Mouse (Mus musculus): ENCODE measurements at regions not wholly inside any gene's neighbourhood (a gene's known extent, or its start where the extent isn't known, plus 50 kb on each side); places are given as distances from the start of the nearest gene placed in this dataset.
A peak's percentile ranks its signal among the peaks of the same experiment; 100 is the strongest.
"Not testable (repeated sequence)": the region's sequence is repeated elsewhere in the genome, so short reads cannot be mapped to it uniquely, and the experiment has no call there.

DNA sequence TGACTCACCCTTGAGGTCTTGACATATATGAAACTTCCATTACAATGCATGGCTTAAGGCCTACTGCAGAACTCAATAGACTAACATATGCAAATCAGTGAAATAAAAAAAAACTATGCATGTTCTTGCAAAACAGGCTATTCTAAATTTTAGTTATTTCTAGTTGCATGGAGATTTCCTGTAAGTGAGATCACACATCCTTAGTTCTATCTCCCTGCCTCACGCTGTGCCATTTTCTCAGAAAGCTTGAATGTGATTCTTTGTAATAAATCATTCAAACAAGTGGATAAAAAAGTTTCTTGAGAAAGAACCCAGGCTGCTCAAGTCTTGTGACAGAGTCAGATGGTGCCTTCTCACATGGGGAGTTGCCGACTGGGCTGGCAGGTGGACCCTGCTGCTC lies 228.9 kb upstream of the Gap43 start:
- no peak for ATAC-seq (replicated peaks; ENCODE audit: poor library complexity, severe bottlenecking)

DNA sequence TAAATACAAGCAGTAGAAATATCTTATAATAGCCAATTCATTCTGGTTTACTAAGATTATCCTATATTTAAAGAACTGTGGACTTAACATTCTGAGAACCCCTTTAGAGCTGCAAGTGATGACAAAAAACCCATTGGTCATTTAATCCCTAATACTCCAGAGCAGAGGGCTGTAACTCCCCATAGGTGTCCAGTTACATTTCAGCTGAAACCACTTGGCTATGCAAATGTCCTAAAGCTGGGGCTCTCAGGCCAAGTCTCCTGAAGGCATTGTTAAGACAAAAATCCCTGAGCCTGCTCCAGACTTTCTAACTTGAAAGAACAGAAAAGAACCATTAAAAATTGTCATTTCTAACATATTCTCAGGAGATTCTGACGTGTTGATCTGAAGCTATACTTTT lies 209.1 kb upstream of the Gap43 start:
- no peak for ATAC-seq (replicated peaks; ENCODE audit: poor library complexity, severe bottlenecking)

DNA sequence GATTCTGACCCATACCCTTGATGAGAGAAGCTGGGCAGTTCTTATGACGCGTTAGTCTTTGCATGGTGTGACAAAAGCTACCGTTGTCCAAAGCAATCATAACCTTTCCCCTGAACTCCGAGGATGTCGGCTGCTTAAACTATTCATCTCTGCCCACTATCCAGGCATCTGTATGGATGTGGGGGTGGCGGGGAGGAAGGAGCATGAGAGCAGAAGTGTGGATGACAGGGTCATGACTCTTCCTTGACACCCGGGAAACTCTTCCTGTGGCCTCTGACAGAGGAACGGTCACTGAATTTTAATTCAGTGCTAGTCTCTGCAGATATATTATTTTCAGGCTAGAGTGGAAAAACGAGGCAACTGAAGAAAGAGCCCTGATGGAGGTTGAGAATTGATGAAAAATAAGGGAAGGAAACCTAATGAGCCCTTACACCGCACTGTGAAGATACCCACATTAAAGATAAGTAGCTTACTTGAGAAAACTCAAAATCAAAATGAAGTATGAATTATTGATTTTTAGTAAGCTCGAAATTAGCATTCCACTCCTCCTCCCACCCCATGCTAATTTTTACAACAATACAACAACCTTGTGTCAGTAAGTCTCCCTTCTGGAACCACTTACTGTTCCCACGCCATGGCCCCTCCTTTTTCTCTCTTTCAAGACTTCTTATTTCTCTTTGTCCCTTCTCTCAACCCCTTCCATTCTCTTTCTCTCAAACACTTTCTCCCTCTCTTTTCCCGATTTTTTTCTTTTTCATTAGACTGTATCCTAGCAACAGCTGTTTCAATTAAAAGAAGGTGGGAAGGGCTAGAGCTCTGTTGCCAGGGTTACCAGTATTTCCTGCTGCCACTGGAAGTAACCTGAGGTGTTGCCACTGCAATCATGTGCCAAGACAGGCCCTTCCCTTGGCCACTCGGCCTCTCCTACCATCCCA lies 206.0 kb upstream of the Gap43 start:
- ATAC-seq (replicated peaks; ENCODE audit: poor library complexity, severe bottlenecking), result no peak

DNA sequence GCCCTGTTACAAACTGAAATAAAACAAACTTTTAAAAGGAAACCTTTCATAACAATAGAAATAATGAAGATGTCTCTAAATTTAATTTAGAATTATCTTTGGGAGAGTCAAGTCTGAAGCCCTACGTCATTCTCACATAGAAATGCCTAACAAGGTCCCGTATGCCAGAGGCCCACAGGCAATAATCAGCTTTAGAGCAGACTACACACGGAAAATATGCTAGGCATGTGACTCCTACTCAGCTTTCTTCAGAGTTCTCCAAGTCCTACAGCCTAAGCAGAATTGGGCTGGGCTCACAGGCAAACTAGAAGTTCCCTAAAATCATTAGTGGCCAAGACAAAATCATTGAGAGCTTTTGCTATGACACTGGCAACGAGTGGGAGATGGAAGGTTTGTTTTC lies 176.9 kb upstream of the Gap43 start:
- ATAC-seq (replicated peaks; ENCODE audit: poor library complexity, severe bottlenecking), result no peak

DNA sequence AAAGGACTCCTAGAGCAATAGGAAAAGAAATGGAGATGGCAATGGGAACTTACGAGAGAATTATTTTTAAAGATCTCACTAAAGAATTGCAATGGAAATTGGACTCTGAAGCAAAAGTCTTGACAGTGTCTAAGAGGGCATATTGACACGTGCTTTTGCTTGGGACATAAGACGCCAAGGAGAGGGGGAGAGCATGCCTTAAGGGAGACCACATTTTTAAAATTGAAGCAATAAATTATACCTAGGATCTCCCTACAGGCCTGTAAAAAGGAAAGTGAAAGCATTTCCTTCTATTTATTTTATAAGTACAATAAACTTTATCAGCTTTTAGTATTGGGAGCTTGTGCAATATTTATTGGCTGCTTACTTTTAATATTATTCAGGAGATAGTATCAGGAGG lies 175.5 kb upstream of the Gap43 start:
- no peak for ATAC-seq (replicated peaks; ENCODE audit: poor library complexity, severe bottlenecking)

DNA sequence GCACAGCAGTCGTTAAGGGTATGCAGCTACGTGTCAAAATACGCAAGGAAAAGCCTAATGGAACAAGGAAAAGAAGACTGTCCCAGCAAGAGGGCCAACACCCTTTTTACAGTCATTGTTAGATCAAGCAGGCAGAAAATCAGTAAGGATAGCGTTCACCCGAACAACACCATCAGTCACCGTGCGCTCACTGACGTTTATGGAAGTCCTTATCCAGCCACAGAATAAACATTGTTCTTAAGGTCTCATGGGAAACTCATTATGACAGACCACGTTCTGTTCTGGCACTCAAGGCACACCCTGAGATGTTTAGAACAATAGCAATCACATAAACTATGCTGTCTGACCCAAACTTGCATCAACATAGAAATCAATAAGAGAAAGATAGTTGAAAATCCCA lies 164.7 kb upstream of the Gap43 start:
- ATAC-seq (replicated peaks; ENCODE audit: poor library complexity, severe bottlenecking), result no peak

DNA sequence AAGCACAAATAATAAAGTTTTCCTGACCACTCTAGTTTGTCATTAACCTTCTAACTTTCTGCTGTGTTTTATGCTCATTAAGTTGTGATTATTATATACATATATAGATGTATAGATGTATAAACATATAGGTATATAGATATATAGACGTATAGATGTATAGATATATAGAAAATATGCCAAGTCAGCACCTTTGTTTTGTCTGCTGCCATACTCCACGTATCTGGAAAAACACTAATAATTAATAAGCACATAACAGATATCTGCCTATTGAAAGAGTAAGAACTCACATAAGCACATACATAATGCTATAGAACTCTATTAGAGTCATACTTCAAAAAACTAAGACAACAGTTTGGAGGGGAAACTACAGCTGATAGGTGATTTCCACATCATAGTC lies 161.3 kb upstream of the Gap43 start:
- no peak for ATAC-seq (replicated peaks; ENCODE audit: poor library complexity, severe bottlenecking)

DNA sequence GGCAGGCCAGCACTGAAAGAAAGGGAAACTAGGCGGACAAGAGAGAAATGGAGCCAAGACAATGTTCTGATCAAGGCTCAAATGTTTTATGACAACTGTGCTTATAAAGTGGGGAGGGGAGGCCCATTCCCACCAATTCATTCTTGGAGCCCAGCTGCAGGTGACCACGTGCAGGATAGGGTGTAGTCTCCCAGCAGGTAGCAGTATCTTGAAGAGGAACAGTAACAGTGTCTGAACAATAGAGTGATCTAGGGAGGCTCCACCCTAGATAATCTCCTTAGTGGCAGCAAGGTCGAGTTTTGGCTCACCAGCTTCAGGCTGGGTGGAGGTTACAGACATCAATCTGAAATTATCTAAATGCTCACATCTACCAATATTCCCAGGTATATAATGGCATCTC lies 160.7 kb upstream of the Gap43 start:
- not testable (repeated sequence) for ATAC-seq (replicated peaks; ENCODE audit: poor library complexity, severe bottlenecking)

DNA sequence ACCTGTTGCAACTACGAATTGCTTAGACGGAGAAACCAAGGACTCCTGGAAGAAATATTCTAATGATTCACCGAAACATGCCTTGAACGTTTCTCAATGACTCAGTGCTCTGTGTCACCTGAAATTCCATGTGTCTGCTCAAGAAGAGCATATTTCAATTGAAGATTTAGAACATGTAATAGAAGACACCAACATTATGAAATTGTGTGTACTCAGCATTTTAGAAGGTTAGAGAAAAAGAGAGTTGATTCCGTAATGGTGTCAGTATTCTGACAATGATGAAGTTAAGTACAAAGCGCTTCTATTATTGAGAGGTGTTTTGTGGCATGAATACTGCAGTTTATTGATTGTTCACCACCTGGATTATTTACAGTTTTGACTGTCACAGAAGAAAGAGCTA lies 159.1 kb upstream of the Gap43 start:
- no peak for ATAC-seq (replicated peaks; ENCODE audit: poor library complexity, severe bottlenecking)

DNA sequence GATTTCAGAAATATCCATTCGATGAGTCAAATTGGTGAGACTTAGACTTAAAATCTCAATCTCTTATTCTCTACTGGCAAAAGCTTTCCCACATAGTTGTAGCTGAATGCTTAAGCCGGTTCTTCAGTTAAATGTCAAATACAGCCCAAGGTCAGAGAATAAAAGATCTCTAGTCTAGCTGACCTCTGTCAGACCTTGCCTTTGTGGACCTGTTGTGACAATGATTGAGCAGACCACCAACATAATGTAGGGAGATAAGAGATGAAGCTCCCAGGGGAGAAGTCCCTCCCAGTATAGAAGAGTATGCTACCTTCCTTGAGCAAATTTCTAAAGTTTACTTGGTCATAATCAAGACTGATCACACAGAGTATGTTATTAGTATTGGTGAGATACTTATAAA lies 157.9 kb upstream of the Gap43 start:
- ATAC-seq (replicated peaks; ENCODE audit: poor library complexity, severe bottlenecking), result no peak

DNA sequence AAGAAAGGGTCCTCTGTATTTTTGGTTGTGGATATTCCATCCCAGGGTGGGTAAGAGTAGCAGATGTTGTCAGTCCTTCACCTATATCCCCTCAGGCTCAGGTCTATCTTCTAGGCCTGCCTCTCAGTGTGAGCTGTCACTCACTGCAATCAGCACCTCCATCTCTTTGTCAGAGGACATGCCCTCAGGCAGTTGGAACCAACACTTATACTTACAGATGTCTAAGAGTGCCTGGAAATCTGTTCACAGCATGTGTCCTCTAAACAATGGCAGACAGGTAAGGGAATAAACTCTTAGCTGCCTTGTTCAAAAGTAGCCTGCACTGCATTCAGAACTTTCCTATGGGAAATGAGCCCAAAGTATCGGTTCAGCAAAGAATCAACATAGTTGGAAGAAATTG lies 153.1 kb upstream of the Gap43 start:
- no peak for ATAC-seq (replicated peaks; ENCODE audit: poor library complexity, severe bottlenecking)

DNA sequence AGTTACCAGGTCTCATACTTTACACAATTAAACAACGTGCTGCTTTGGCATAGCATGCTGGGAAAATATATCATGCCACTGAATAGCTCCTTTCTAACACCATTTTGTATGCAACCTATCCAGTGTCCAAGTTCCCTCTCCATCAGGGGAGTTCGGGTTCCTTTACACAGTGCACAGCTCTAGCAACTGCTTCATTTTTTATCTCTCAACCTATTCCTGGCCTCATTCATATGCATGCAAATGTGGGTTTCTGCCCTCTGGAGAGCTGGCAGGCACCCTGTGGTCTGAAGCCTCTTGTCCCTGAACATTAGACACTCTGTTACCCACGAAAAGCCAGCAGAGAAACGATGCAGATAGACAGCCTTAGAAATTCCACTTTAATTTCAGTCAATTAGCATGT lies 148.3 kb upstream of the Gap43 start:
- ATAC-seq (replicated peaks; ENCODE audit: poor library complexity, severe bottlenecking), result no peak

DNA sequence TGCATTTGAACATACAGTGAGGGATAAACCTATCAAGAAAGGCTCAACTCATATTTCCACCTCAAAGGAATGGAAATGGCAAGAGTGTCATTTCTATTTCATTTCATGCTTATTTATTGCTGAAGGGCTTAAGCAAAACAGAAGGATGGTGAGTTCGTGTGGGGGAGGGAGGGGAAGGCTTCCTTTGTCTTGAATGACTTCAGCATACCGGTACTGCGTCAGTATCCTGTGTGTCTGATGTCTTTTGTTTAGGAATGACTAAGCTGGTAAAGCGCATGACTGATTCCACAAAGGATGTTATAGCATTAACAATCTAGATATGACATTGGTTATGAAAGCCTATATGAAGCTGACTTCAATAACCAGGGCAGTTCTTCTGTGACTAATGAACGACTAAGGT lies 139.5 kb upstream of the Gap43 start:
- ATAC-seq (replicated peaks; ENCODE audit: poor library complexity, severe bottlenecking), result no peak

DNA sequence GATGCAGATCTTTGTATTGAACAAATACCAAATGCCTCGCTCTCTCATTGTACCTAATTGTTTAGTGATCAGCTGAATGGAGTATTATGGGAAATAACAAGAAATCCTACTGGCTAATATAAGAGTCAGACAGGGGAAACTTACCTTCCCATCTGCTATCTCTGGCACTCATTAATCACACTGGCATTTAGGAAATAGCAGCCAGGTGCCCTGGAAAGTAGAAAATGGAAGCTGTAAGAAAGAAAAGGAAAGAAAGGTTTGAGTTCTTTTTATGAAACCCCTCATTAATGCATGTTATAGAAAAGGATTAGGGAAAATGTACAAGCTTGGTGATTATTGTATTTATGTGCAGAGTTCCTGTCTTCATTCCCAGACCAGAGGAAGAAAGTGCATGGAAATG lies 126.5 kb upstream of the Gap43 start:
- no peak for ATAC-seq (replicated peaks; ENCODE audit: poor library complexity, severe bottlenecking)

DNA sequence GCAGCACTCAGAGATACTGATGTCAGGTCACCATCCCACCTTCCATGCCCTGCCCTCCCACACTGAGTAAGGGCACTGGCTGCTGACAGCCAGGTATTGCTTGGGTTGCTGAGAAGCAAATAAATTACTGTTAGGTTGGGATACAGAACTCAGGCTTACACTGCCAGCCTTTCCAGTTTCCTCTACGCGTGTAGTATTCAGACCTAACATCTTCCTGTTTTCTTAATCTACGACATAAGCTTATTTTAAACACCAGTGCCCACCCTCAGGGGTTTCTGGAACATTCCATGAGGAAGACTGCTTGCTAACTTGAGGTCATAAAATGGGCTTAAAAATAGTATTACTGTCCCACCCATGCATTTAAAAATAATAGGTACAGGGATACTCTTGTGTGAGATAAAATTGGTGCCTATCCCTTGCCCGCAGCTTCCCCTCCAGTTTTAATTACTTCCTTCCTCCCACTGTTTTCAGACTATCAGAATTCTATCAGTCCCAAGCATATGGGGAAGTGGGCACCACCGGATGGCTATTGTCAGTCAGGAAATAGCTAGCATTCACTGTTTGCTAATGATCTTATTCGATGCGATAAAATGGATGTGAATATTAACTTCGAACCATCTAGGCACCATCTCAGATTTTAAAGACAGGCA lies 116.0 kb upstream of the Gap43 start:
- ATAC-seq (replicated peaks; ENCODE audit: poor library complexity, severe bottlenecking), result peak; percentile 97

DNA sequence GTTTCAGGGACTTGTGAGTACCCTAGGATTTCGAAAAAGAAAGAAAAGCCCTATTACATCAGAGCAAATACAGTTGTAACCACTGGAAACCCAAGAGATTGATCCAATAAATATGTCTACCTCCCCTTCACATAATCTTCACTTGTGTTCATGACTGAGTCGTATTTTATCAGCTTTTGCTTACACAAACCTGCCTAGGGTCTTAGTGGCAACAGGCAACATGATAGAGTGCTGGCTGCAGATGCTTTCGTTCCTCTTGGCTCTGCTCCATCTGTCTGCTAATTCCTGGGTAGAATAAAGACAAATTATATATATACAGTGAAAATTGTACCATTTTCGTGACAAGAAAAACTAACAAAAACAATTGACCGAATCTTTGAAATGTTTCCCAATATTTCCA lies 112.9 kb upstream of the Gap43 start:
- ATAC-seq (replicated peaks; ENCODE audit: poor library complexity, severe bottlenecking), result no peak

DNA sequence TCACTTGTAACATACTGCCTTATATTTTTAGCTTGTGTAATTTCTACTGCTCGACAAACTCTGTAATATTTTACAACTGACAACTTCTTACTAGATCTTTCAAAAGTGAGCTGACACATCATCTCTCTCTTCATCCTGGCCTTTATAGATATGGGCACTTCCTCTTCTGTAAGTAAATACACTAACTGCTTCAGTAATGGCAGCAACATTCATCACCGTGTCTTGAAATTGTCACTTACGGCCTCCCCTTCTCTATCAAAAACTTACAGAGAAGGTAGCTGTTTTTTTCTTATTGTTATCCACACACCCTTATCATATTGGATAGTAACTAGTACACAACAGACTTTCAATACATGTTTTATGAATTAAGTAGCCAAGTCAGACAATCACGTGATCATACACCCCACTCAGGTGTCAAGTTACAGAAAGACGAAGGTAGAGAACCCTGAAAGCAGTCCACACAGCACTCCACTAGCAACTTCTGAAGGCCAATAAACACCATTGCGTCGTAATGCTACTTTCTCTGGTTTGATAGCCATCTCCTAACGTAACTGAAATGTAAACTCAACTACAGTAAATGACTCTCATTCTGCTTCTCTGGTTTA lies 109.5 kb upstream of the Gap43 start:
- ATAC-seq (replicated peaks; ENCODE audit: poor library complexity, severe bottlenecking), result no peak

DNA sequence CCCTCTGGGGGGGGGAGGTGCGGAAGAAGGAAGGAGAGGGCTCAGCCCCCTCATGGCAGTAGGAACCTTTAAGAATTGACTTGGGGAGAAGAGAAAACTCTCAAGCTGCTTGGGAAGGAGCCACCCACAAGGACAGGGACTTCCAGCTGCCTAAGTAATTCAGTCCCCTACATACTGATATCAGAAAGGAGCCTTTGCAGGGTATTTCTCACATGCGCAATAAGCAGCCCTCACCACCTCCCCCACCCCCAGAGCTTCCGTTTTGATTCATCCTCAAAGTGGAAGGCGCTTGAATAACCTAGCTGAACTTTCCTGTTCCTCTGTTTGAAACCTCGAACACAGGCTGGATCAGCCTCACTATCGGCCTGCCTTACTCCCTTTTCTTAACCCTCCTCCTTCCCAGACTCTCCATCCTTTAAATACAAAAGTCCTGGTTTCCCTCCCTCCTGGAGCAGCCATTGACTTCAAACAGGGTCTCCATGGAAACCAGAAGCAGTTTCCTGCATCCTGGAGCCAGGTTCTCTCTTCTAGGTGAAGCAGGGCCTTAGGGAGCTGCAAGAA lies 104.5 kb upstream of the Gap43 start:
- ATAC-seq (replicated peaks; ENCODE audit: poor library complexity, severe bottlenecking), result no peak

DNA sequence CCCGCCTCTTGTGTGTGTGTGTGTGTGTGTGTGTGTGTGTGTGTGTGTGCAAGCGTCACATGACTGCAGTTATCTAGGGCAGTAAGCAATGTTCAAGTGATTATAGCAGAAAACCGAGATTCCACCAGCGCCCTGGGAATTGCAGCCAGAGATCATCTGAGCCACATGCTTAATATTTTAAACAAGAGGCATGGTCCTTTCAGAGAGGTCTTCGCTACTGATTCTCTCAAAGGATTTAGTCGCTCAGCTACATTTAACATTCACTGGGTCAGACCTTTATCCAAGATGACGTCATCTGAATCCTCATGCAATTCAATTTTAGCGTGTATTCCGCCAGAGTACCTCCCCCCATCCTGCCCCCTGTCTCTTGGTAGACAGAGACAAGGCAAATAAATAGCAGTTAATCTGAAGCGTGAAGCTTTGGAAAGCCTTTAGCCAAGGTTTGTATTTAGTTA lies 104.0 kb upstream of the Gap43 start:
- ATAC-seq (replicated peaks; ENCODE audit: poor library complexity, severe bottlenecking), result no peak

DNA sequence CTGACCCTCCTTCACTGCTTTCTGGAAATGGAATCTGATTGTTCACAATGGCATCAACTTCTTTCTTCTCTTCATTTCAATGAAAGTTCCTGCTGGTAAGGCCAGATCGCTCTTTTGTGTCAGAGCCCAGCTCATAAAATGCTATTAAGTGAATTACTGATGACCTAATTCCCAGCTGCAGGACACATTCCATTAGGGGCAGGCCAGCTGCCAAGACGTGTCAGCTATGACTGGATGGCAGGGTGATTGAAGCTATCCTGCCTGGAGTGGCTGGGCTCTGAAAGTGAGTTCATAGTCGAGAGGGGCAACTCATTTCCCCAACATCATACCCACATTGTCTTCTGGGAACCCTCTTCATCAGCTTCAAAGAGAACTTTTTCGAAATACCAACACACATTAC lies 100.4 kb upstream of the Gap43 start:
- no peak for ATAC-seq (replicated peaks; ENCODE audit: poor library complexity, severe bottlenecking)

DNA sequence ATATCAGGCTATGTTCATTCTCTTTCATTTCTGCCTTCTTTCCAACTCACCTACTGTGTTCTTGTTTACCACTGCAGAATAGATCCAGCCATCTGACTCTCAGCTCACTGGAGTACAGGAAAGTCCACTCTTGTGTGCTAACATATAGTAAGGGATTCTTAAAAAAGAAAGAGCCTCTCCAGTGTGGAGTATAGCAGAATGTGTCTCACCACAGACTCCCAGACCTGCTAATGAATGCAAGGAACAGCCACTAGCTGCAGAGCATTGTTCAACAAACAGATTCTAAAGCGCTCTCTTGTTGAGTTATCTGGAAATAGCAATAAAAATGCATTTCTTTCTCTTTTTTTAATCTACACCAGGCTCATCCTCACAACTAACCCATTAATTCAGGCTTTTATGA lies 91.1 kb upstream of the Gap43 start:
- ATAC-seq (replicated peaks; ENCODE audit: poor library complexity, severe bottlenecking), result no peak
